ENCODE assay signal across 9 mouse cellular contexts in genomic region chr17:10390232-10391172, GRCm38 (mm10).
DNase-seq lines count a peak whose midpoint lies in the region; ATAC-seq lines count a peak whose summit lies in the region.
"Had no signal": no experiment of that assay in that cellular context is flagged by ENCODE, and none has a peak within 500 bp of the region (broad histone marks: within the 10 kb centered on the region; RNA-seq: fewer than 3 reads in every experiment).

No protein-coding gene starts in this region.

- ATAC-seq in forebrain, embryonic 13.5 days: 0 out of 2 replicates have a peak, but pooled peaks have one; percentile 50

- WGBS in forebrain, embryonic 13.5 days: 64% methylated on average over 19 of the region's 19 CpGs

- no peaks in the 10 kb centered on the region for H3K36me3 ChIP-seq in forebrain, embryonic 13.5 days (ENCODE audit: poor library complexity, severe bottlenecking)

- H3K4me2 ChIP-seq in forebrain, embryonic 13.5 days: no peak overlapping the region

- peaks cover 13% of the 10 kb centered on the region for H3K4me1 ChIP-seq in forebrain, embryonic 13.5 days

- peak overlapping the region; percentile 37; the same call in 1 of the 2 replicates for H3K27ac ChIP-seq in forebrain, embryonic 13.5 days

- peak; percentile 67 for DNase-seq in right cerebral cortex, adult 18-20 months
- no peak for DNase-seq in right cerebral cortex, postnatal 36 days (ENCODE audit: low spot score in 2 of 2)
- DNase-seq in heart, postnatal 14 days: peak; percentile 75 to 82
- DNase-seq in kidney, postnatal 4 days: peak; percentile 52 to 64
- DNase-seq in lung, adult 18-20 months: peak; percentile 58 to 76
- peak; percentile 54 for DNase-seq in right cerebral cortex, postnatal 25 days
- DNase-seq in B cell, adult 2 months: no peak

- H3K9me3 ChIP-seq in forebrain, embryonic 13.5 days (replicated peaks): no peaks in the 10 kb centered on the region

- intact Hi-C loops in heart, postnatal 14 days (cut with DNase I): loop anchor here (2.0 to 5.0 kb wide), 5 partner anchors 54 to 293 kb away; no protein-coding TSS in a partner anchor

- H3K9ac ChIP-seq in forebrain, embryonic 13.5 days: no peak overlapping the region

- H3K4me3 ChIP-seq in forebrain, embryonic 13.5 days: no peak overlapping the region

- H3K27me3 ChIP-seq in forebrain, embryonic 13.5 days: no peaks in the 10 kb centered on the region
- H3K27me3 ChIP-seq: CH12.LX had no signal

Comparison
In these comparisons a context has a peak if more than half of its experiments do, and no peak if none do; other contexts are left out.
1. DNase-seq: peak in right cerebral cortex, adult 18-20 months (single experiment), heart, postnatal 14 days (2 of 2), kidney, postnatal 4 days (2 of 2), lung, adult 18-20 months (2 of 2) and right cerebral cortex, postnatal 25 days (single experiment); none in right cerebral cortex, postnatal 36 days (0 of 2) and B cell, adult 2 months (0 of 2).